Mouse (Mus musculus): ENCODE results near the gene Mdm2.
"Not testable (repeated sequence)": the region's sequence is repeated elsewhere in the genome, so short reads cannot be mapped to it uniquely, and the experiment has no call there.

Mdm2 gene

GRCm38 (mm10) chr10:117710604-117711141, at the start of gene Mdm2:
Gene Mdm2, minus strand, starts transcription at chr10:117710758.
- peak; percentile 97 for DNase-seq

GRCm38 (mm10) chr10:117759844-117760630, 49.5 kb upstream of the Mdm2 start:
- DNase-seq, result no peak

GRCm38 (mm10) chr10:117758749-117759727, 48.5 kb upstream of the Mdm2 start:
- no peak for DNase-seq

DNA sequence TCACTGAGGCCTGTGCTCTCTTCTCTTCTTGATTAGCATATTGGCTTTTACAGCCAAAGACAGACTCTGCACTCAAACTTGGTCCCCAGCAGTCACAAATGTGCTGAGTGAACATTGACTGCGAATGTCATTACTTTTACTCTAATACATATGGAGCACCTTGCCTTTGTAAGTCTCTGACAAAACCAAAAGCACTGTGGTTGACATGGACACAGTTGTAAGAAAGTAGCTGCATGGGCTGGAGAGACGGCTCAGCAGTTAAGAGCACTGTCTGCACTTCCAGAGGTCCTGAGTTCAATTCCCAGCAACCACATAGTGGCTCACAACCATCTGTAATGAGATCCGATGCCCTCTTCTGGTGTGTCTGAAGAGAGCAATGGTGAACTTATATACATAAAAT, 47.8 kb upstream of the Mdm2 start:
- DNase-seq, result not testable (repeated sequence)

GRCm38 (mm10) chr10:117757796-117758342, 47.3 kb upstream of the Mdm2 start:
- DNase-seq, result no peak

- DNase-seq, result no peak
Measured at GRCm38 (mm10) chr10:117757259-117757658, 46.7 kb upstream of the Mdm2 start.

DNA sequence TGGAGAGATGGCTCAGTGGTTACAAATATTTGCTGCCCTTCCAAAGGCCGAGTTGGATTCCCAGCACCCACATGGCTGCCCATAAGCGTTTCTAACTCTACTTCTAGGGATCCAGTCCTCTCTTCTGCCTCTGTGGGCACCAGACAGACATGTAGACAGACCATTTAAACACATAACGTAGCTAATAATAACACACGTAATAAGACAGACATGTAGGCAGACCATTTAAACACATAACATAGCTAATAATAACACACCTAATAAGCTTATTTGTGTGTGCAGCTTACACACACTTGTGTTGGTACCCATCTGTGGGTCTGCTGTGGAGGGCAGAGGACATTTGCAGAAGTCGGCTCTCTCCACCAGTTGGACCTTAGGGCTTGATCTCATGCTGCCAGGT, 46.2 kb upstream of the Mdm2 start:
- DNase-seq, result no peak

GRCm38 (mm10) chr10:117755799-117756467, 45.4 kb upstream of the Mdm2 start:
- DNase-seq, result no peak

DNA sequence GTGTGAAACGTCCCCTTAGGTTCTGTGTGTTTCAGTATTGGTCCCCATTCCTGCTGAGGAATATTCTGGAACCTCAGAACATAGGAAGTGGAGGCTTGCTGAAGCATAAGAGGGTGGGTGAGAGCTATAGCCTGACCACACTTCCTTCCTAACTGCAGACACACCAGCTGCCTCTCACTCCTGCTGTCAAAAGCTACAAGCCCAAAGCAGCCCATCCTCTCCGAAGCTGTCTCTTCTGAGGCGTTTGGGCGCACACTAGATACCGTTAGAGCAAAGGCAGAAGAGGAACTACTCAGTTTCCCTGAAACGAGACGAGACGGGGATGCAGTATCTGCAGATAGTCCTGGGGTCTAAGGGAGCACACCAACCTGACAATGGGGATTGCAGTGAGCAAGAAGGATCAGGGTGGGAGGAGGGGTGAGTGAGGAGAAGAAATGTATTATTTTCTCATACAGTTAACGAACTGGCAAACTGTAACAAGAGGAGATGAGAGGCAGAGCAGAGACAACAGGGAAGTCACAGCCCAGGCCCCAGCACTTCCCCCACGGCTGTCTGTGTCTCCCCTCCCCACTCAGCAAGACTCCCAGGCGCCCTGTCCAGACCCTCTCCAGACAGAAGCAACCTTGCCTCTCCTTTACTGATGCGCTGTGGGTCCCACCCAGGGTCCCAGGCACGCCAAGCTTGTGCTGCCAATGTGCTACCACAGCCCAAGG, 44.7 kb upstream of the Mdm2 start:
- no peak for DNase-seq

- no peak for DNase-seq
Measured at GRCm38 (mm10) chr10:117754609-117754940, 44.0 kb upstream of the Mdm2 start.

- DNase-seq, result no peak
Measured at GRCm38 (mm10) chr10:117753711-117754608, 43.4 kb upstream of the Mdm2 start.

DNA sequence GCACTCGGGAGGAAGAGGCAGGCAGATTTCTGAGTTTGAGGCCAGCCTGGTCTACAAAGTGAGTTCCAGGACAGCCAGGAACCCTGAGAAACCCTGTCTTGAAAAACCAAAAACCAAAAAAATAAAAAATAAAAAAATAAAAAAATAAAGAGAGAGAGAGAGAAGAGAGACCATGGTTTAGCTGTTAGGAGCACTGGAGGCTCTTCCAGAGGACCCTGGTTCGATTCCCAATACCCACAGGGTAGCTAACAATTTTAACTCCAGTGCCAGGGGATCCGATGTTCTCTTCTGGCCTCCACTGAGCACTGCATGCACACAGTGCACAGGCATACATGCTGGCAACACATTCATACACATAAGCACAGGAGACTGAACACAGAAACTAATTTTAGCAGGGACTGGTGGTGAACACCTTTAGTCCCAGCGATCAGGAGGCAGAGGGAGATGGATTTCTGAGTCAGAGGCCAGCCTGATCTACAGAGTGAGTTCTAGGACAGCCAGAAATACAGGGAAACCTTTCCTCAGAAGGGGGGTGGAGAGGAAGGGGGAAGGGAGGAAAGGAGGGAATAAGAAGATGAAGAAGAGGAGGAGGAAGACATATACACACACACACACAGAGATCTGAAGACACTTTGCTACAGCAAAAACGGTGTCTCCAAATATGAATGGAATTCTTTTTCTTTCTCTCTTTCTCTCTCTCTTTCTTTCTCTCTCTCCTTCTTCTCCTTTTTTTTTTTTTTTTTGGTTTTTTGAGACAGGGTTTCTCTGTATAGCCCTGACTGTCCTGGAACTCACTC, 42.5 kb upstream of the Mdm2 start:
- DNase-seq, result no peak

DNA sequence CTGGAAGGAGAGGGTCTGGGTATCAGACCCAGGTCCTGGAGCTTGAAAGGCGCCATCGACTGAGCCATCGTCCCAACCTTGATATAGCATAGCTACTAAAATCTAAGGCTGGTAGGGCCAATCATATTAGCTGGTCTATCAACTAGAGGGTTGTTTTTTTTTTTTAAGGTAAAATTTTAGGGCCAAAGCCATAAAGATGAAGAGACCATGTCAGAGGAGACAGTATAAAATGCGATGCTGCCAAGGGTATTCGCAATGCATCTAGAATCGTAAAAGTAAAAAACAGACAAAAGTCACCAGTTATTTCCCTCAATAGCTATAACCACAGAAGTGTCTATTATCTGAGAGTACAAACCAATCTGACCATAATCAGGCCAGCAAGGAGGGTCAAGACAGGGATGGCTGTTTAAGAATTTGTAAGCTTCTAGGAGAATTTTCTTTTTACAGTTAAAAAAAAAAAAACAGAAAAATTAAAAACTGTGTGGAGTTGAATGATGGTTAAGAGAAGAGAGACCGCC, 41.8 kb upstream of the Mdm2 start:
- no peak for DNase-seq

- no peak for DNase-seq
Measured at GRCm38 (mm10) chr10:117751744-117752143, 41.2 kb upstream of the Mdm2 start.

DNA sequence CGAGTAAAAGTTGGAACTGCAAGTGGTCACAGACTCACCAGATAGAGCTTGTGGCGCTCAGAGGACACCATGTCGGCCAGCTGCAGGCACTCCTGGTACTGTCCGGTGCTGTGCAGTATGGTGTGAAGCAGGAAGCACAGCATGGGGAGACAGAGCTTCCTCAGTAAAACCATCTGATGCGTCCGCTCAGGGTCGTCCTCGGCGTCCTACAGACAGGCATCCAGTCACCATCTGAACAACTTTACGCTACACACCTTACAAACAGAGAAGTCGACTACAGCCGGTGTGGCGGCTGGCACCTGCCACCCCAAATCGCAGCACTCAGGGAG, 40.7 kb upstream of the Mdm2 start:
- no peak for DNase-seq

- no peak for DNase-seq
Measured at GRCm38 (mm10) chr10:117750529-117751281, 40.1 kb upstream of the Mdm2 start.

- DNase-seq, result no peak
Measured at GRCm38 (mm10) chr10:117749787-117750343, 39.3 kb upstream of the Mdm2 start.

DNA sequence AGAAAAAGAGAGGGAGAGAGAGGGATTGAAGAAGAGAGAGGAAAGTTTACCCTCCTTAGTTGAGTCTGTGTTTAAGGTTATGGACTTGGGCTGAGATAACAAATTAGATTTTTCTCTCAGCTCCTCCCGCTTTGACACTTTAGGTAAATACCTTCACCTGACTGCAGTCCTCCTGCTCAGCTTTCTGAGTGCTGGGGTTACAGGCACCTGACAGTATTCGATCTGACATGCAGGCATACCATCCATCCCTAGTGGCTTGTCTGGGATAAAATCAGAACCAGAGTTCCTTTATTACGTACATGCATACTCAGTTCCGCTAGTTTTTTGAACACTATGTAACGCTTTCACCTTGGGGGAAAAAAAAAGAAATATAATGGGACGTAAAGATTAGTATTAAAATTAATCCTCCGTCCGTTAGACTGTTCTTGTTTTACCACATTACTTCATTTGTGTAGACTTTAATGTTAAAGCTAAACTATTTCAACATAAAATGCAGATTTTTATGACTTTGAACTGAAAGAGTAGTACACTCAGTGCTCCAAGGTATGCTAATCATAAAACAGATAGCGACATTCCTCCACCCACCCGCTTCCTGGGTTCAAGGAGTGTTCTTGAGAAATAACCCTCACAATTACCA, 38.6 kb upstream of the Mdm2 start:
- DNase-seq, result no peak

Measured in kidney, postnatal 14 days (tissue).